Mouse (Mus musculus) gastrocnemius, adult 18-20 months (tissue): ENCODE results near the gene Kcnip4. TPM values are rescaled to one million over a fixed set of nuclear protein-coding genes. Genes with fewer than 3 reads are reported as not detected.

Experiments
- DNase-seq: peaks from one replicate; pipeline ENCODE4 v3.0.0; 2021; ENCODE audit warnings: low spot score
- total RNA-seq, 2 experiments: library from RNA; stranded (reverse); gene quantifications; 2 replicates each; pipeline ENCODE4 v1.2.3; 2021

The Kcnip4 gene
- total RNA-seq, 2 experiments from 2014 or later = not detected

GRCm38 (mm10) chr5:49356381-49356780 is 168.3 kb downstream of the Kcnip4 start:
- DNase-seq = no peak

DNA sequence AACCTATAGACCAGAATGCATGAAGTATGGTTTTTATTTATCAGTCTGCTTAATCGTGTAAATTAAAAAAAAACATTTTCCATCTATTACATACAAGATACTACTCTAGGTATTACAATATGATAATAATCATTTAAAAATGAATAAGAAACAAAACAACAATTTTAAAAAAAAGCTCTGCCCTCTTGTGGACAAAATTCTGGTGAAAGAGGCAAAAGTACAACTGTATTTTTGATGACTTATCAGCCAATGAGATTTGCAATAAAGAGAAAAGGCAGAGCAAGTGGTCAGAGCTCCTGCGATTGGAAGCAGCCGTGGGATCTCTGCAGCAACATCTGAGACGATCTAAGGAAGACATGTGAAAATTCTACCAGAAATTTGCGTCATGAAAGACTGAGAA is 172.6 kb downstream of the Kcnip4 start:
- DNase-seq = no peak

GRCm38 (mm10) chr5:49350126-49350909 is 174.4 kb downstream of the Kcnip4 start:
- no peak for DNase-seq

DNA sequence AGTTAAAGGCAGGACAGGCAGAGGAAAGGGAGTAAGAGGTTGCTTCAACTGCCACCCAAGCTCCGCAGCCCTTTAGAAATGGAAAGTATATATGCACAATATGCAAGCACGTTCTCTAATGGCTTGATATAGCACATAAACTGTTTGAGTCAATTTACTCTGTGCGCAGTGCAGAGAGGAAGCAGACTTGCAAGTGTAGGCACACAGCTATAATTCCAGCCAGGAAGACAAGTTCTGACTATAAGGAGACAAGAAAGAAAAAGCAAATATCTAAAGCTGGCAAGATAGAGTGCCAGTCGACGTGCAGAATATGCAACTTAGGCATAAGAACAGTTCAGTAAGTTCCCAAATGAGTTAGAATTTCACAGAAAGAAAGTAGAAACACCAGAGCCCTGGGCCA is 175.2 kb downstream of the Kcnip4 start:
- no peak for DNase-seq

DNA sequence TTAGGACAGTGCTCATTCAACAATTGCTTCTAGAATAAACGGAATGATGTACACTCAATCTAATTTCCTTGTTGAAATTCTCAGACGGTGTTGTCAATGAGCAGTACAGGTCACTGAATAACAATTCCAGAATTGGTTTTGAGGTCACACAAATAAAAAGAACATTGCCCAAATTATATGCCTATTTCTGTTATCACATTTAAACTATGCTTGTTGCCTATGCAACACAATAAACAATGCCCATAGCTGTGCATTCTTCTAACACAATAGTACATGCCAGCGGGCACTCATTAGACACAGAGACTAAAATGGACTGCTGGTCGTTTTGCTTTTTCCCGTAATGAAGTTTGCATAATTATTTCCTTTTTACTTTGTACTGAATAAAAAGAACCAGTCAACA is 176.2 kb downstream of the Kcnip4 start:
- DNase-seq = no peak

GRCm38 (mm10) chr5:49344606-49345005 is 180.1 kb downstream of the Kcnip4 start:
- no peak for DNase-seq

DNA sequence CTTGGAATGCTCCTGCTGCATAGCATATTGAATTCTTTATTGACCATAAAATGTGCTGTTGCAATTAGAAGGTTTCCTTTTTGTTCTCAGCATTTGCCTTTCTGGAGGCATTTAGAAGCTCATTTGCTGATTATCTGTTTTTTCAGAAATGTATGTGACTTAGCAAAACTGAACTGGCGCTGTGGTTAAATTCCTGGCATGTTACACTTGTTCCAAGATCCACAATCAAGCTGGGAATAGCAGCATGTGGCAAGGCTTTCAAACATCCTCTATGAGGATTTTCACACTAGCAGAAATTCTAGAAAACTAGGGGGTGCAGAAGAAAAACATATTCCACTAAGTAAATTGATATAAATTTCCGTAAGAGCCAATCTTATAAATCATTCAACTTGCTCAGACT is 187.5 kb downstream of the Kcnip4 start:
- no peak for DNase-seq

- DNase-seq = no peak
These were observed 191.6 kb downstream of the Kcnip4 start for GRCm38 (mm10) chr5:49333063-49333462.

- no peak for DNase-seq
These were observed 195.7 kb downstream of the Kcnip4 start for GRCm38 (mm10) chr5:49329023-49329422.

DNA sequence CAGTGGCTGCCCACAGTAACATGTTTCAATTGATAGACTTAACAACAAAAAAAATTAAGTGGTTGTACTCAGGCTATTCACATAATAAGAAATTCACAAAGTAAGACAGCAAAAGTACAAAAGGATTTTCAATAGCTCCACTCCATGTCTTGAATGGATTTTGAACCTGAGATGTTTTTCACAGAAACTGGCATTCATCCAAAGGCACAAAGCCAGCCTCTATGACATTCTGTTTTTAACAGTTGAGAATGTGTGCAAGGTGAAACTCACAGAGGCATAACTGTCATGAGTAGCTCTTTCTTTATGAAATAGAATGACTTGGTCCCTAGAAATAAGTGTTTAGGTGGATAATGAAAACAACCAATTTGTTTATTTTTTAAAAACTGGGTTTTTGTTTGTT is 206.0 kb downstream of the Kcnip4 start:
- no peak for DNase-seq

DNA sequence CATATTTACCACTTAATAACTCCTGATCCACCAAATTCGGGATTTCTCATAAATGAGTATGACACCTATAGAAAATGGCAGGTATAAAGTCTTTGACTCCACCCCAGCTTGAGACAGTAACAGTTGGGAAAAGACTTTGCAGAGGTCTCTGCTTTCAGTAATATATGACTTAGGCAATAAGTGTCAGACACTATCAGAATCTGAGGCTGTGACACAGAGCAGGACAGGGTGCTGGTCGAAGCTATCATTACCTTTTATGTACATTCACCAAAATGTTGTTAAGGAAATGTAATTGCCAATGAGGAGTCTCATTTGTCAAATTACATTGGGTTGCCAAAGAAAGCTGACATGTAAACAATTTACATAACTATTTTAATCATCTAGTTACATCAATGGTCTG is 206.8 kb downstream of the Kcnip4 start:
- no peak for DNase-seq

DNA sequence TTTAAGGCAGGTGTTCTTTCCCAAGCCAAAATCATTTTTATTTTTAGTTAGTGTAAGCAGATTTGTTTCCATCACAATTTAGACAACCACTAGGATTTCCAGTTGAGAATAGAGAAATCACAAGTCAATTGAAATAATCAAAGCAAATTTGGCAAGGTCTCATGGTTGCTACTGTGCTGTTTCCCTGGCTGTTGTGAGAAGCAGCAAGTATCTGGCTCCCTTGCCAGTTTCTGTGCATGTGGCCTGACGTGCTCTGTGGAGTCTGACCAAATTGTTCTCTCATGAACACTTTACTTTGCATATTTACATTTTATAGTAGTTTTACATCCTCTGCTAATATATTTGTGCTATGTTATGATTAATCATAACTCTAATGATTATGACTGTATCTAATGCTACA is 217.9 kb downstream of the Kcnip4 start:
- DNase-seq = no peak

GRCm38 (mm10) chr5:49305321-49305720 is 219.4 kb downstream of the Kcnip4 start:
- no peak for DNase-seq

DNA sequence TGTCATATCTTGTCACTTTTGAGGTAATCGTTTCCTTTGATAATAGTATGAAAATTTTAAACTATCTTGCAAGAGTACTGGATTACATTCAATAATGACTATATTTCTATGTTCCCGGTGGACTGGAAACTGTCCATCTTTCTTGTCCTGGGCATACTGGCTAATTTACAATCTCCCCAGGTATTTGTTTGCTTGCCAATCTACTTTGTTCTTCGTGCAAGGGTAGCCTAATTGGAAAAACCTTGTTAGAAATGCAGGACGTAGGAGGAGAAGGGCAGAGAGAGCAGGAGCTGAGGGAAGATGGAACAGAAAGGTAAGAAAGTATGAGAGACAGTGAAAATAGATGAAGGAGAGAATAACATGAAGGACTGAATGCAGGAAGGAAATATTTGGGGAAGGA is 226.1 kb downstream of the Kcnip4 start:
- DNase-seq = no peak

GRCm38 (mm10) chr5:49292421-49292820 is 232.3 kb downstream of the Kcnip4 start:
- no peak for DNase-seq

DNA sequence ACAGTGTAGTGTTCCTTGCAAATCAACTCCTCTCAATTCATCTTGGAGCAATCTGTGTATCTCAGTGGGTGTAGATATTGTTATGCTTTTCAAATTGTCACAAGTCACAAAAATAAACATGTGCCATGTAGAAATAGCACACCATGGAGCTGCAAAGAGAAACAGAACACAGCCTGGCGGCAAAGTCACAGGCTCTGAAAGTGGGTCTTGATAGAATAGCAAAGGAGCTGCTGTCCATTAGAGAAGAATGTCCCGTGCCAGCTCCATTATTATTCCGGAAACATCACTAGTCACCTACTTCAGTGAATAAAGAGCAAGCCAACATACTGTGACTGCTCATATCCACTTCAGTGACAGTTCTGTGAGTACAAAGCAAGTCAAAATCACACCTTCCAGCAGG is 232.9 kb downstream of the Kcnip4 start:
- DNase-seq = no peak

DNA sequence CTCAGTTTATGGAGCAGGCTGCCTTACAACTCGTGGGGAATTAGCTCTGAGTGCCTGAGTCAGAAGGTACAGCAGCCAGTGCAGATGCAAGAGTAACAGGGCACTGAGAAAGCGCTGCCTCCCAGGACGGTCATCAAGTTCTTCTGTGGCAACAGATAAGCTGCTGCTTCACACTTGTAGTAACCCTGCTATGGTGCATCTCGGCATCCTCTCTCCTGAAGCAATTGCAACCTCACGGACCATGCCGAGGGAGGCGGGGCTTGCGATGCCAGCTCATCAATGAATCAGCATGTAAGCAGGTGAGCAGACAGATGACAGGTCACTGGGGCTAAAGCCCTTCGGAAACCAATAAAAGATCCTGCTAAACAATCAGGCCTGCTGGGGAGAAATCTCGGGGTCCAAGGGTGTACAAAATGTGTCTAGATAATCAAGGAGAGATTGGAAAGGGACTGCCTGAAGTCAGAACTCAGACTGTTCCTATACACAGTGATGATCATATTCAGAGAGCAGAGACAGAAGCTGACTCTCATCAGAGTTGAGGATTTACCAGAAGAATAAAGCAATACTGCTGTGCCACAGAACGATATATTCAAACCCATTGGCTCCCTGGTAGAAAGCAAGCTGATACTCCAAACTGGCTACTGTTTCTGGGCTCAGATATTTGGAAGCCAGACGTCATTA is 239.1 kb downstream of the Kcnip4 start:
- no peak for DNase-seq

DNA sequence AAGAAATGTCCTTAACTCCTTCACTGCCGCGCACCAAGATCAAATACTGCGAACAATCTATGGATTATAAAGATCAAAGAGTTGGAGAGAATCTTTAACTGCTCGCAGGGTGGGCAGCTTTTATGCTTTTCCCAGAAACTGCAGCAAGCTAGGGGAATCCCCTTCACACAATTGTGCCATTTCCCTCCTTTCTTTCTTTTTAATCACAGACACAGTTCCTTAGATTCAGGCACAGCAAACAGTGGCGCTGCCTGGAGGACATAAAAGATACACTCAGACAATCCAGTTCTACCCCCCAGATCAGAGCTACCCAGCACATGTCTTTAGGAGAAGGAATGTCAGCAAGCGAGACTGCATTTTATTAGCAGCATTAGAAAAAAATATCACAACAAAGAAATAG is 239.9 kb downstream of the Kcnip4 start:
- no peak for DNase-seq

DNA sequence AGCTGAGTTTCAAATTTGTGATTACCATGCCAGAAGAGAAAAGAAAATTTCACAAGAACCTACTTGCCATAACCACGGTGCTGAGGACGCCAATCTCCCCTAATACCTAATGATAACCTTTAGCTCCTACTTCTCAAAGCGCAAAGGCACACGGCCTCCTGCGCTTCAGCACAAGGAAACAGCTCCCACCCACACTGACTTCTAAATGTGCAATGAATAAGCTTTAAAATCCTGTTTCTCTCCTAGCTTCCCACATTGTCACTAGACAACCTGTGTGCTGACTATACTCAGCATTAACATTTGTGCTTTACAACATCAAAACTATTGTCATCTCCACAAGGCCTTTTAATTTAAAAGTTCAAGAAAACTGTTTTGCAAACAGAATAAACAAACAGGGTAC is 241.3 kb downstream of the Kcnip4 start:
- DNase-seq = no peak

DNA sequence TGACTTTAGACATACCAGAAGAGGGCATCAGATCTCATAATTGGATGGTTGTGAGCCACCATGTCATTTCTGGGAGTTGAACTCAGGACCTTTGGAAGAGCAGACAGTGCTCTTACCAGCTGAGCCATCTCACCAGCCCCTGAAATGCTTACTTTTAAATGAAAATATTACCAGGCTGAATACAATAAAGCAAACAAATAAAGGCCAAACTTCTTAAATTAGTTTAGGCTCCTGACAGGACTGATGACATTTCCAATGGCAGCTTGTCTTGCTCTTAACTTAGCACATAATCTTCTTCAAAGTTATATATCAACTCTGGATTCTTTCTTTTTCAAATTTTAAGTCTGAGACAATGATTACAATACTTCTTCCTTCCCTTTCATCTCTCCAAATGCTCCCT is 252.8 kb downstream of the Kcnip4 start:
- no peak for DNase-seq

- no peak for DNase-seq
These were observed 255.9 kb downstream of the Kcnip4 start for GRCm38 (mm10) chr5:49268807-49269206.

- no peak for DNase-seq
These were observed 265.4 kb downstream of the Kcnip4 start for GRCm38 (mm10) chr5:49259356-49259755.

DNA sequence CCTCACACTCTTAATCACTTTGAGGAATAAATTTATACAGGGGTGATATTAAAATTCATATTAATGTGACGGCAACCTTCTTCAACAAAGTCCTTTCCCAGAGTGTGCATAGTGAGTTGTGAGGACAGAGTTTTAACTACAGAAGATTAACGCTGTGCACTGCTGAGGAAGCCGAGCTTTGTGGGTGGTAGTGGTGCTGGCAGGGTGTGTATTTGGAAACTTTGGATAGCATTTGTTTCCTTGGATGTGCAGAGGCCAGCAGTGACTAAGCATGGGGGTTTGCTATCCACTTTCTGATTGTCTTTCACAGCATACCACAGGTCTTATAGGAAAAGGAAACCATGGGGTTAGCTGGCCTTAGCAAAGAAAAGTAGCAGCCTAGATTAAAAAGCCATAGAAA is 267.9 kb downstream of the Kcnip4 start:
- DNase-seq = no peak
